Mouse (Mus musculus): ENCODE measurements around the gene Itsn1. TPM values are rescaled to one million over a fixed set of nuclear protein-coding genes. Genes with fewer than 3 reads are reported as not detected.
A peak's percentile ranks its signal among the peaks of the same experiment; 100 is the strongest.

The Itsn1 gene
- polyA plus RNA-seq, 1 experiment: 24.3 TPM

GRCm38 (mm10) chr16:91754957-91755356, 25.9 kb downstream of the Itsn1 start:
- Histone ChIP-seq H3K79me3 (ENCODE audit: low read depth) (peaks cover 16% of the 10 kb centered on the region), H3K79me2 (ENCODE audit: control insufficient read depth, insufficient read depth) (peaks cover 65% of the 10 kb centered on the region), H3K4me3 (ENCODE audit: insufficient read depth, poor library complexity, severe bottlenecking) (no peak overlapping the region), H3ac (ENCODE audit: control insufficient read depth, insufficient read length, low read depth) (no peak overlapping the region), H3K27me3 (ENCODE audit: control insufficient read depth, insufficient read depth, insufficient read length) (no peaks in the 10 kb centered on the region), H3K36me3 (ENCODE audit: control insufficient read depth, insufficient read depth) (no peaks in the 10 kb centered on the region)
- TF ChIP-seq USF1 (IDR thresholded peaks at IDR 0.05; ENCODE audit: low read depth): peak; percentile 63
- TF ChIP-seq MYOG (IDR thresholded peaks at IDR 0.05; ENCODE audit: control insufficient read depth, extremely low read depth, insufficient read length): no peak

GRCm38 (mm10) chr16:91761202-91761601, 32.1 kb downstream of the Itsn1 start:
- no peak for TF ChIP-seq MYOG (IDR thresholded peaks at IDR 0.05; ENCODE audit: control insufficient read depth, extremely low read depth, insufficient read length)
- no peak for TF ChIP-seq CEBPB (IDR thresholded peaks at IDR 0.05; ENCODE audit: low read depth)
- no peak for TF ChIP-seq MYOD1 (IDR thresholded peaks at IDR 0.05; ENCODE audit: control insufficient read depth, insufficient read length, low read depth)
- TF ChIP-seq FOSL1 (IDR thresholded peaks at IDR 0.05; ENCODE audit: insufficient read depth, low read length, poor library complexity, severe bottlenecking): no peak
- no peak for TF ChIP-seq CTCF (IDR thresholded peaks at IDR 0.05; ENCODE audit: control insufficient read depth, insufficient read depth, insufficient read length)
- no peak for TF ChIP-seq MAX (IDR thresholded peaks at IDR 0.05)
- TF ChIP-seq USF1 (IDR thresholded peaks at IDR 0.05; ENCODE audit: low read depth): no peak
- no peaks in the 10 kb centered on the region for H3K27me3 ChIP-seq (ENCODE audit: control insufficient read depth, insufficient read depth, insufficient read length)

GRCm38 (mm10) chr16:91761761-91762160, 32.7 kb downstream of the Itsn1 start:
- Histone ChIP-seq H3K79me3 (ENCODE audit: low read depth) (peaks cover 12% of the 10 kb centered on the region), H3K79me2 (ENCODE audit: control insufficient read depth, insufficient read depth) (peaks cover 52% of the 10 kb centered on the region), H3ac (ENCODE audit: control insufficient read depth, insufficient read length, low read depth) (no peak overlapping the region), H3K27me3 (ENCODE audit: control insufficient read depth, insufficient read depth, insufficient read length) (no peaks in the 10 kb centered on the region), H3K4me3 (ENCODE audit: insufficient read depth, poor library complexity, severe bottlenecking) (no peak overlapping the region), H3K36me3 (ENCODE audit: control insufficient read depth, insufficient read depth) (no peaks in the 10 kb centered on the region)
- no peak for TF ChIP-seq USF1 (IDR thresholded peaks at IDR 0.05; ENCODE audit: low read depth)
- TF ChIP-seq MAX (IDR thresholded peaks at IDR 0.05): no peak
- TF ChIP-seq CEBPB (IDR thresholded peaks at IDR 0.05; ENCODE audit: low read depth): no peak
- no peak for TF ChIP-seq MYOG (IDR thresholded peaks at IDR 0.05; ENCODE audit: control insufficient read depth, extremely low read depth, insufficient read length)
- no peak for TF ChIP-seq CTCF (IDR thresholded peaks at IDR 0.05; ENCODE audit: control insufficient read depth, insufficient read depth, insufficient read length)
- TF ChIP-seq MYOD1 (IDR thresholded peaks at IDR 0.05; ENCODE audit: control insufficient read depth, insufficient read length, low read depth): no peak
- no peak for TF ChIP-seq FOSL1 (IDR thresholded peaks at IDR 0.05; ENCODE audit: insufficient read depth, low read length, poor library complexity, severe bottlenecking)

More at GRCm38 (mm10) chr16:91761202-91761601, 32.1 kb downstream of the Itsn1 start:
- no peak overlapping the region for H3ac ChIP-seq (ENCODE audit: control insufficient read depth, insufficient read length, low read depth)
- H3K79me3 ChIP-seq (ENCODE audit: low read depth): peaks cover 13% of the 10 kb centered on the region
- H3K79me2 ChIP-seq (ENCODE audit: control insufficient read depth, insufficient read depth): peaks cover 52% of the 10 kb centered on the region
- H3K4me3 ChIP-seq (ENCODE audit: insufficient read depth, poor library complexity, severe bottlenecking): no peak overlapping the region
- H3K36me3 ChIP-seq (ENCODE audit: control insufficient read depth, insufficient read depth): no peaks in the 10 kb centered on the region

DNA sequence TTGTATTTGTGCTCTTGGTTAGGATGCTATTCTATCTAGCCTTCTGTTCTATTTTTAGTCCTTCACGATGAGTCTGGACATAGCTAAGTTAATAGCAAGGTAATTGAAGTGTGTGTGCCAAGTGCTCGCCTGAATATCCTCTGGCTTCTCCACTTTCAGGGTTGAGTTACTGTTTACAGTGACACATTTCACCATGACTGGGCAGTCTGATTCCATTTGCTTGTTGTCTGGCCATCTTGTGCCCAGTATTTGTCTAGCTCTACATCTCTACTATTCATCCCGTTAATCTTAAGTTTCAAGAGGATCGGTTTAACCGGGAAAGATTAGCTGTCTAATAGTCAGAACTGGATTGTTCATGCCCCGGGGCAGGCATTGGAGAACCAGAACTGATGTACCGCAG, 33.4 kb downstream of the Itsn1 start:
- H3K27me3 ChIP-seq (ENCODE audit: control insufficient read depth, insufficient read depth, insufficient read length): no peaks in the 10 kb centered on the region
- no peak for TF ChIP-seq CEBPB (IDR thresholded peaks at IDR 0.05; ENCODE audit: low read depth)
- TF ChIP-seq MYOD1 (IDR thresholded peaks at IDR 0.05; ENCODE audit: control insufficient read depth, insufficient read length, low read depth): no peak
- TF ChIP-seq FOSL1 (IDR thresholded peaks at IDR 0.05; ENCODE audit: insufficient read depth, low read length, poor library complexity, severe bottlenecking): no peak
- no peak for TF ChIP-seq USF1 (IDR thresholded peaks at IDR 0.05; ENCODE audit: low read depth)
- no peak for TF ChIP-seq MYOG (IDR thresholded peaks at IDR 0.05; ENCODE audit: control insufficient read depth, extremely low read depth, insufficient read length)
- no peak for TF ChIP-seq MAX (IDR thresholded peaks at IDR 0.05)
- no peak for TF ChIP-seq CTCF (IDR thresholded peaks at IDR 0.05; ENCODE audit: control insufficient read depth, insufficient read depth, insufficient read length)

GRCm38 (mm10) chr16:91763975-91764374, 34.9 kb downstream of the Itsn1 start:
- Histone ChIP-seq H3K27me3 (ENCODE audit: control insufficient read depth, insufficient read depth, insufficient read length) (no peaks in the 10 kb centered on the region), H3K79me3 (ENCODE audit: low read depth) (peaks cover 18% of the 10 kb centered on the region), H3K4me3 (ENCODE audit: insufficient read depth, poor library complexity, severe bottlenecking) (no peak overlapping the region), H3ac (ENCODE audit: control insufficient read depth, insufficient read length, low read depth) (no peak overlapping the region), H3K36me3 (ENCODE audit: control insufficient read depth, insufficient read depth) (no peaks in the 10 kb centered on the region), H3K79me2 (ENCODE audit: control insufficient read depth, insufficient read depth) (peaks cover 58% of the 10 kb centered on the region)
- TF ChIP-seq MAX (IDR thresholded peaks at IDR 0.05): peak; percentile 72
- TF ChIP-seq MYOD1 (IDR thresholded peaks at IDR 0.05; ENCODE audit: control insufficient read depth, insufficient read length, low read depth): peak; percentile 38
- no peak for TF ChIP-seq USF1 (IDR thresholded peaks at IDR 0.05; ENCODE audit: low read depth)

More for the DNA sequence above, 33.4 kb downstream of the Itsn1 start:
- peaks cover 12% of the 10 kb centered on the region for H3K79me3 ChIP-seq (ENCODE audit: low read depth)
- H3K36me3 ChIP-seq (ENCODE audit: control insufficient read depth, insufficient read depth): no peaks in the 10 kb centered on the region
- peaks cover 55% of the 10 kb centered on the region for H3K79me2 ChIP-seq (ENCODE audit: control insufficient read depth, insufficient read depth)
- no peak overlapping the region for H3K4me3 ChIP-seq (ENCODE audit: insufficient read depth, poor library complexity, severe bottlenecking)
- H3ac ChIP-seq (ENCODE audit: control insufficient read depth, insufficient read length, low read depth): no peak overlapping the region

- no peak for TF ChIP-seq MAX (IDR thresholded peaks at IDR 0.05)
- TF ChIP-seq USF1 (IDR thresholded peaks at IDR 0.05; ENCODE audit: low read depth): no peak
- no peak for TF ChIP-seq CTCF (IDR thresholded peaks at IDR 0.05; ENCODE audit: control insufficient read depth, insufficient read depth, insufficient read length)
- TF ChIP-seq MYOG (IDR thresholded peaks at IDR 0.05; ENCODE audit: control insufficient read depth, extremely low read depth, insufficient read length): no peak
- no peak for TF ChIP-seq FOSL1 (IDR thresholded peaks at IDR 0.05; ENCODE audit: insufficient read depth, low read length, poor library complexity, severe bottlenecking)
- no peak for TF ChIP-seq CEBPB (IDR thresholded peaks at IDR 0.05; ENCODE audit: low read depth)
- Histone ChIP-seq H3K36me3 (ENCODE audit: control insufficient read depth, insufficient read depth) (no peaks in the 10 kb centered on the region), H3ac (ENCODE audit: control insufficient read depth, insufficient read length, low read depth) (no peak overlapping the region), H3K79me2 (ENCODE audit: control insufficient read depth, insufficient read depth) (peaks cover 62% of the 10 kb centered on the region), H3K27me3 (ENCODE audit: control insufficient read depth, insufficient read depth, insufficient read length) (no peaks in the 10 kb centered on the region), H3K4me3 (ENCODE audit: insufficient read depth, poor library complexity, severe bottlenecking) (no peak overlapping the region), H3K79me3 (ENCODE audit: low read depth) (peaks cover 16% of the 10 kb centered on the region)
Observed at GRCm38 (mm10) chr16:91764414-91764813, 35.3 kb downstream of the Itsn1 start.
